Mouse (Mus musculus): ENCODE results near the gene Cd177. TPM values are rescaled to one million over a fixed set of nuclear protein-coding genes. Genes with fewer than 3 reads are reported as not detected.
"Not testable (repeated sequence)": the region's sequence is repeated elsewhere in the genome, so short reads cannot be mapped to it uniquely, and the experiment has no call there.

Gene Cd177
- 0.06 TPM in 1 of 2 replicates, not detected in the other for polyA plus RNA-seq (2016; fragmentation: Nextera tagmentation; extraction: Ambion mirVana)

DNA sequence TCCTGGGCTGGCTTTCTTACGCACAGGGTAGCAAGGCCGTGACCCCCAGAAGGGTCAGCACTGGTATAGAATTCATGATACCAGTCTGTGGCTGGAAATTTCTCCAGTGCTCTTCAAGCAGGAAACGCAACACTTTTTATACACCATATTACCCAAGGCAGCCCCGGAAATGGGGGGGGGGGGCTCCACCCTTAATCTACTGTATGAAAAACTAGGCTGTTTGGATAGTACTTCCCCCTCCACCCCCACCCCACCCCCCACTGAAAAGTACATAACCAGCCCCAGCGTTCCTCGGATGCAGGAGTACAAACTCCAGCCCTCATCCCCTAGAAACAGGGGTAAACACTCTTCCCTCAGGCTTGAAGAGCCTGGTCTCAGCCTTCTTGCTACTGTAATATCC is at the start of gene Cd177:
Gene Cd177 (minus strand): TSS at position 101 of the 400 bp plus-strand sequence.
- H3K4me3 ChIP-seq: no peak within 1 kb of the TSS
- no peaks in the 10 kb centered on the region for H3K36me3 ChIP-seq
- no peak within 1 kb of the TSS for H3K27ac ChIP-seq (ENCODE audit: poor library complexity, severe bottlenecking)
- 68% methylated on average over 6 of the region's 6 CpGs for WGBS
- no peaks in the 10 kb centered on the region for H3K9me3 ChIP-seq (replicated peaks)
- H3K9ac ChIP-seq: no peak within 1 kb of the TSS
- H3K4me1 ChIP-seq (replicated peaks): no peaks in the 10 kb centered on the region
- H3K27me3 ChIP-seq (replicated peaks): 0 out of 2 replicates have a peak, but pooled peaks cover 5% of the 10 kb centered on the region
- ATAC-seq (ENCODE audit: insufficient number of reproducible peaks, low FRiP score): no peak
- H3K4me2 ChIP-seq: no peak within 1 kb of the TSS

DNA sequence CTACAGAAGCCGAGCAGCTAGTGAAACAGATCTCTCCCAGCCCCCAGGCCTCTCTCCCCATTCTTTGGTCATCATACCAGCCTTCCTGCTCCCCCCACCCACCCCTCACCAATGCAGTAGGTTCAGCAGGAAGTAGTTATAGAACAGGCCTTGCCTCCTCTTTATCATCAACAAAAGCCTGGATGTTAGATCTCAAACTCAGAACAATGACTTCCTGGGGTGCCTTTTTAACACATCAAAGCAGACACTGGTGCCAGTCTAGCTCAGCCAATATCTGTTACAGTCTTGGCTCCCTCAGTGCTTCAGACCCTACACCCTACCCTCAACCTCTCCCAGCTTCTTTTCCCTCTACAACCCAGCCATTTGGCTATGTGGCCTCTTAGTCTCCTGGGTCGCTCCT is 48.9 kb upstream of the Cd177 start:
- H3K9me3 ChIP-seq (replicated peaks): no peaks in the 10 kb centered on the region
- H3K4me1 ChIP-seq (replicated peaks): no peaks in the 10 kb centered on the region
- ATAC-seq (ENCODE audit: insufficient number of reproducible peaks, low FRiP score): no peak
- H3K27me3 ChIP-seq (replicated peaks): no peaks in the 10 kb centered on the region
- H3K4me2 ChIP-seq: no peak overlapping the region
- H3K4me3 ChIP-seq: no peak overlapping the region
- no peak overlapping the region for H3K27ac ChIP-seq (ENCODE audit: poor library complexity, severe bottlenecking)
- H3K36me3 ChIP-seq: no peaks in the 10 kb centered on the region
- H3K9ac ChIP-seq: no peak overlapping the region
- WGBS: 34% methylated on average over 2 of the region's 2 CpGs

GRCm38 (mm10) chr7:24804826-24805225 is 44.7 kb upstream of the Cd177 start:
- no peak overlapping the region for H3K27ac ChIP-seq (ENCODE audit: poor library complexity, severe bottlenecking)
- H3K9ac ChIP-seq: no peak overlapping the region
- H3K4me1 ChIP-seq (replicated peaks): no peaks in the 10 kb centered on the region
- H3K36me3 ChIP-seq: no peaks in the 10 kb centered on the region
- no peak overlapping the region for H3K4me2 ChIP-seq
- no peaks in the 10 kb centered on the region for H3K9me3 ChIP-seq (replicated peaks)
- H3K4me3 ChIP-seq: no peak overlapping the region
- ATAC-seq (ENCODE audit: insufficient number of reproducible peaks, low FRiP score): no peak
- WGBS: 57% methylated on average over 6 of the region's 6 CpGs
- no peaks in the 10 kb centered on the region for H3K27me3 ChIP-seq (replicated peaks)

DNA sequence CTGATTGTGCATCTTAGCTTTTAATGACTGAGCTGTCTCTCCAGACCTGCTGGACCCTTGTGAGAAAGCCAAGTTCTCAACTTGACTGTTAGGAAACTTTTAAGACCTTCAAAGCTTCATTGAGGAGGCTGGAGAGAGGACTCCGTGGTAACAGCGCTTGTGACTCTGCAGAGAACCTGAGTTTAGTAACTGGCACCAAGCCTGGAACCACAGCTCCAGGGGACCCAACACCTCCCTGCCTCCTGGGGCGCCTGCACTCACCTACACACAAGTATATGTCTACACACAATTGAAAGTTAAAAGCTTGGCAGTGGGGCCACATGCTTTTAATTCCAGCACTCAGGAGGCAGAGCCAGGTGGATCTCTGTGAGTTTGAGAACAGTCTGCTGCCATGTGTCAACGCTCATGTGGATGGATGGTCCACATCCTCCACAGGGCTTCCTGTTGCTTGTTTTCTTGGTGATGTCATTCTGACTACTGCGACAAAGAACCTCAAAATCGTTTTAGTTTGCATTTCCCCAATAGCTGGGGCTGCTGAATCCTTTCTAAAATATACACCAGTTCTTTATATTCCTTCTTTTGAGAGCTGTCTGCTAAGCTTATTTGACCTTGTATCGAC is 42.1 kb upstream of the Cd177 start:
- Histone ChIP-seq H3K27ac (ENCODE audit: poor library complexity, severe bottlenecking) (no peak overlapping the region), H3K4me2 (no peak overlapping the region), H3K27me3 (replicated peaks) (no peaks in the 10 kb centered on the region), H3K9me3 (replicated peaks) (peaks cover 18% of the 10 kb centered on the region), H3K9ac (no peak overlapping the region), H3K36me3 (no peaks in the 10 kb centered on the region), H3K4me3 (no peak overlapping the region), H3K4me1 (replicated peaks) (no peaks in the 10 kb centered on the region)
- no peak for ATAC-seq (ENCODE audit: insufficient number of reproducible peaks, low FRiP score)
- 51% methylated on average over 7 of the region's 7 CpGs for WGBS

- Histone ChIP-seq H3K9ac (no peak overlapping the region), H3K9me3 (replicated peaks) (peaks cover 18% of the 10 kb centered on the region), H3K4me2 (no peak overlapping the region), H3K4me3 (no peak overlapping the region), H3K27me3 (replicated peaks) (no peaks in the 10 kb centered on the region), H3K36me3 (no peaks in the 10 kb centered on the region), H3K4me1 (replicated peaks) (no peaks in the 10 kb centered on the region), H3K27ac (ENCODE audit: poor library complexity, severe bottlenecking) (no peak overlapping the region)
- 91% methylated on average over 1 of the region's 1 CpGs for WGBS
- ATAC-seq (ENCODE audit: insufficient number of reproducible peaks, low FRiP score): no peak
These were observed 37.8 kb upstream of the Cd177 start for GRCm38 (mm10) chr7:24797918-24798317.

DNA sequence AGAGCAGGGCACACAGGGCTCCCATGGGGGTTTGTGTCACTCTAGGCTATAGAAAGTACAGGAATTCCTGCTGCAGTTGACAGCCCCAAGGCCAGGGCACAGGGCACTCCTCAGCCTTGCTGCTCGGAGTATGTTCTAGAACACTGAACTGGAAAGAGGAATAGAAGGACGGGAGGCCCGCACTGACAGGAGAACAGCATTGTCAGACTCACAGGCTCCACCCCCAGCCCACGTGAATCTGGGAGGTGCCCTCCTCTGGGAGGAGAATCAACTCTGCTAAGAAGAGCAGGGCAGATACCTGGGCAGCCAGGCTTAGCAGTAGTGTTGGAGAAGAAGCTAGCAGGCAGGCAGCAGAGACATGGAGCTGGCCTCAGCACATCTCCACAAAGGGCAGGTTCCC is 16.8 kb upstream of the Cd177 start, which contains the start of gene Ceacam10:
Gene Ceacam10 (plus strand): TSS at position 289 of the 400 bp plus-strand sequence.
- not testable (repeated sequence) for H3K27me3 ChIP-seq (replicated peaks); H3K4me1 ChIP-seq (replicated peaks); H3K9me3 ChIP-seq (replicated peaks); H3K4me3 ChIP-seq; ATAC-seq (ENCODE audit: insufficient number of reproducible peaks, low FRiP score); H3K9ac ChIP-seq; H3K4me2 ChIP-seq; H3K36me3 ChIP-seq; H3K27ac ChIP-seq (ENCODE audit: poor library complexity, severe bottlenecking)
- 36% methylated on average over 4 of the region's 4 CpGs for WGBS

- H3K27me3 ChIP-seq (replicated peaks): no peaks in the 10 kb centered on the region
- H3K27ac ChIP-seq (ENCODE audit: poor library complexity, severe bottlenecking): no peak overlapping the region
- no peak overlapping the region for H3K9ac ChIP-seq
- no peak overlapping the region for H3K4me3 ChIP-seq
- no peaks in the 10 kb centered on the region for H3K36me3 ChIP-seq
- ATAC-seq (ENCODE audit: insufficient number of reproducible peaks, low FRiP score): no peak
- H3K4me1 ChIP-seq (replicated peaks): no peaks in the 10 kb centered on the region
- H3K9me3 ChIP-seq (replicated peaks): no peaks in the 10 kb centered on the region
- WGBS: 69% methylated on average over 2 of the region's 2 CpGs
- H3K4me2 ChIP-seq: no peak overlapping the region
These were observed 16.0 kb upstream of the Cd177 start for GRCm38 (mm10) chr7:24776145-24776544.

GRCm38 (mm10) chr7:24773942-24774535 is 13.9 kb upstream of the Cd177 start:
- Histone ChIP-seq H3K4me2 (no peak overlapping the region), H3K27ac (ENCODE audit: poor library complexity, severe bottlenecking) (no peak overlapping the region), H3K9ac (no peak overlapping the region), H3K4me3 (no peak overlapping the region), H3K36me3 (no peaks in the 10 kb centered on the region), H3K4me1 (replicated peaks) (no peaks in the 10 kb centered on the region), H3K27me3 (replicated peaks) (no peaks in the 10 kb centered on the region), H3K9me3 (replicated peaks) (peaks cover 4% of the 10 kb centered on the region; the same call in 1 of the 2 replicates)
- no peak for ATAC-seq (ENCODE audit: insufficient number of reproducible peaks, low FRiP score)
- WGBS: 36% methylated on average over 3 of the region's 3 CpGs

GRCm38 (mm10) chr7:24771361-24771760 is 11.2 kb upstream of the Cd177 start:
- no peak overlapping the region for H3K27ac ChIP-seq (ENCODE audit: poor library complexity, severe bottlenecking)
- no peaks in the 10 kb centered on the region for H3K36me3 ChIP-seq
- no peaks in the 10 kb centered on the region for H3K4me1 ChIP-seq (replicated peaks)
- ATAC-seq (ENCODE audit: insufficient number of reproducible peaks, low FRiP score): no peak
- no peak overlapping the region for H3K4me2 ChIP-seq
- H3K9me3 ChIP-seq (replicated peaks): peaks cover 4% of the 10 kb centered on the region; the same call in 1 of the 2 replicates
- H3K9ac ChIP-seq: no peak overlapping the region
- H3K27me3 ChIP-seq (replicated peaks): no peaks in the 10 kb centered on the region
- no peak overlapping the region for H3K4me3 ChIP-seq

DNA sequence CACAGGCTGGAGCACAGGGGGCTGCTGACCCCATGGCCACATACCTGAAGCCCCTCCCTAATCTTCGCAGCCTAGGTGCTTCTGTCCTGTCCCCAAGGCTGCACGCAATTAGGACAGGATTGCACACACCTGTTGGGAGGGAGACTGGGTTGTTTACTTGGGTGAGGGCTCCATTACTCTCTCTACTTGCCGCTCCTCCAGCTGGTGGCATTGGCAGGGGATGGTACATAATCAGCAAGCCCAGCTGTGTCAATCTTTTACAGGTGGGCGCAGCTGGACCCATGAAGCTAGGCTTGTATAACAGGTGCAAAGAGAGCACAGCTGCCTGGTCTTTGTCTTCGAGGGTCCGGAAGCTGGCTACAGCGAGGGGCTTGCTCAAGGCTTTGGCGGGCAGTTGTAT is 2.5 kb upstream of the Cd177 start:
- Histone ChIP-seq H3K9ac (no peak overlapping the region), H3K4me2 (no peak overlapping the region), H3K36me3 (no peaks in the 10 kb centered on the region), H3K27ac (ENCODE audit: poor library complexity, severe bottlenecking) (no peak overlapping the region), H3K9me3 (replicated peaks) (no peaks in the 10 kb centered on the region), H3K27me3 (replicated peaks) (0 out of 2 replicates have a peak, but pooled peaks cover 5% of the 10 kb centered on the region), H3K4me3 (no peak overlapping the region), H3K4me1 (replicated peaks) (no peaks in the 10 kb centered on the region)
- no peak for ATAC-seq (ENCODE audit: insufficient number of reproducible peaks, low FRiP score)
- 82% methylated on average over 8 of the region's 8 CpGs for WGBS

DNA sequence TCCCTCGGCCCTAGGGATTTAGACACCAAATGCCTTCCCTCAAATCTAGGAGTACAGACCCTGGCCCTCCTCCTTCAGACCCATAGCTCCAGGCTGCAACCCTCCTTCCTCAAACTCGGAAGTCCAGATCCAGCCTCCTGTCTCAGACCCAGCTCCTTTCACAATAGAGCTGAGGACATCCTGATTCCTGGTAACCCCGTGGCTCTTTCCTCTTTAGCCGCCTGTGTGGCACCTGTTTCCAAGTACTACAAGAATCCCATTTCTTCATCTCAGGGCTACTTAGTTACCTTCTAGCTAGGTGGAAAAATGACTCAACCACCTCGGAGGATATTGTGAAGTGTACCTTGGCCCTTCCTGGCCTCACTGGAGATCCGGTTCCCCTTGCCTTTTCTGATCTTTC is 1.1 kb upstream of the Cd177 start:
- 67% methylated on average over 6 of the region's 6 CpGs for WGBS
- no peak for ATAC-seq (ENCODE audit: insufficient number of reproducible peaks, low FRiP score)
- no peaks in the 10 kb centered on the region for H3K4me1 ChIP-seq (replicated peaks)
- H3K36me3 ChIP-seq: no peaks in the 10 kb centered on the region
- 0 out of 2 replicates have a peak, but pooled peaks cover 5% of the 10 kb centered on the region for H3K27me3 ChIP-seq (replicated peaks)
- no peaks in the 10 kb centered on the region for H3K9me3 ChIP-seq (replicated peaks)
- H3K4me2 ChIP-seq: no peak overlapping the region
- no peak overlapping the region for H3K4me3 ChIP-seq
- H3K9ac ChIP-seq: no peak overlapping the region
- no peak overlapping the region for H3K27ac ChIP-seq (ENCODE audit: poor library complexity, severe bottlenecking)

Measured in heart, embryonic 12.5 days (tissue).